Mouse (Mus musculus) megakaryocyte-erythroid progenitor cell, adult 5-6 weeks (primary cell): ENCODE results near the gene Cacna1a. TPM values are rescaled to one million over a fixed set of nuclear protein-coding genes. Genes with fewer than 3 reads are reported as not detected.

Experiments used
- ATAC-seq: replicated peaks from 2 replicates; pipeline ENCODE4 v1.8.0; 2016; ENCODE audit warnings: mild to moderate bottlenecking, inconsistent platforms; ENCODE audit not compliant: severe bottlenecking, poor library complexity, low FRiP score, low TSS enrichment
- total RNA-seq, 2 experiments: library from RNA; stranded (forward) in 1 of 2; stranded (reverse) in 1 of 2; fragments of 200-1000, 215-1000 nt in 1 of 2; fragments of >200 nt in 1 of 2; fragmentation: Nextera tagmentation in 1 of 2; gene quantifications; 2 replicates each; pipeline ENCODE4 v1.2.3; 2014 to 2017

Cacna1a gene
- total RNA-seq (2014; fragmentation: Nextera tagmentation) (0.42 and 0.54 TPM in 2 replicates), total RNA-seq (2017) (0.19 and 7.6 TPM in 2 replicates)

- no peak for ATAC-seq
Observed at GRCm38 (mm10) chr8:84388275-84388674, at the start of gene Cacna1a. Gene Cacna1a (plus strand): TSS chr8:84388440.

GRCm38 (mm10) chr8:84338493-84338892 lies 49.7 kb upstream of the Cacna1a start:
- ATAC-seq = no peak

GRCm38 (mm10) chr8:84339320-84339719 lies 48.9 kb upstream of the Cacna1a start:
- ATAC-seq = no peak

GRCm38 (mm10) chr8:84339867-84340266 lies 48.4 kb upstream of the Cacna1a start:
- no peak for ATAC-seq

GRCm38 (mm10) chr8:84340671-84341070 lies 47.6 kb upstream of the Cacna1a start:
- ATAC-seq = no peak

- no peak for ATAC-seq
Observed at GRCm38 (mm10) chr8:84345493-84345892, 42.7 kb upstream of the Cacna1a start.

GRCm38 (mm10) chr8:84346421-84346820 lies 41.8 kb upstream of the Cacna1a start:
- ATAC-seq = no peak

GRCm38 (mm10) chr8:84349526-84349925 lies 38.7 kb upstream of the Cacna1a start:
- ATAC-seq = no peak

- ATAC-seq = no peak
Observed at GRCm38 (mm10) chr8:84350960-84351359, 37.3 kb upstream of the Cacna1a start.

GRCm38 (mm10) chr8:84356482-84356881 lies 31.8 kb upstream of the Cacna1a start:
- no peak for ATAC-seq

GRCm38 (mm10) chr8:84357631-84358371 lies 30.4 kb upstream of the Cacna1a start:
- peak; percentile 90 for ATAC-seq

- peak; percentile 73 for ATAC-seq
Observed at GRCm38 (mm10) chr8:84363428-84364134, 24.7 kb upstream of the Cacna1a start.

GRCm38 (mm10) chr8:84365197-84365596 lies 23.0 kb upstream of the Cacna1a start:
- no peak for ATAC-seq

GRCm38 (mm10) chr8:84370972-84371371 lies 17.3 kb upstream of the Cacna1a start:
- no peak for ATAC-seq

- ATAC-seq = no peak
Observed at GRCm38 (mm10) chr8:84375038-84375437, 13.2 kb upstream of the Cacna1a start.

- ATAC-seq = no peak
Observed at GRCm38 (mm10) chr8:84375803-84376202, 12.4 kb upstream of the Cacna1a start.

- ATAC-seq = no peak
Observed at GRCm38 (mm10) chr8:84376564-84376963, 11.7 kb upstream of the Cacna1a start.

- no peak for ATAC-seq
Observed at GRCm38 (mm10) chr8:84381676-84382075, 6.6 kb upstream of the Cacna1a start.

- no peak for ATAC-seq
Observed at GRCm38 (mm10) chr8:84388773-84389172, 533 bp downstream of the Cacna1a start.

GRCm38 (mm10) chr8:84389173-84389572 lies 933 bp downstream of the Cacna1a start:
- ATAC-seq = no peak

GRCm38 (mm10) chr8:84391611-84392010 lies 3.4 kb downstream of the Cacna1a start:
- no peak for ATAC-seq
